Mouse (Mus musculus) sigmoid colon, adult 10 weeks (tissue): ENCODE data around the gene Chst5. TPM values are rescaled to one million over a fixed set of nuclear protein-coding genes. Genes with fewer than 3 reads are reported as not detected.

Experiments
- polyA plus RNA-seq: library from polyadenylated mRNA; stranded (reverse); fragments of 350-450 nt; fragmentation: Illumina TruSeq; extraction: RNeasy Lipid Tissue Mini Kit (QIAGEN cat#74804); gene quantifications from one replicate; pipeline ENCODE4 v1.2.3, GENCODE M21; 2014; ENCODE audit warnings: low read depth, low replicate concordance

Gene Chst5
- polyA plus RNA-seq, result 0.25 TPM

DNA sequence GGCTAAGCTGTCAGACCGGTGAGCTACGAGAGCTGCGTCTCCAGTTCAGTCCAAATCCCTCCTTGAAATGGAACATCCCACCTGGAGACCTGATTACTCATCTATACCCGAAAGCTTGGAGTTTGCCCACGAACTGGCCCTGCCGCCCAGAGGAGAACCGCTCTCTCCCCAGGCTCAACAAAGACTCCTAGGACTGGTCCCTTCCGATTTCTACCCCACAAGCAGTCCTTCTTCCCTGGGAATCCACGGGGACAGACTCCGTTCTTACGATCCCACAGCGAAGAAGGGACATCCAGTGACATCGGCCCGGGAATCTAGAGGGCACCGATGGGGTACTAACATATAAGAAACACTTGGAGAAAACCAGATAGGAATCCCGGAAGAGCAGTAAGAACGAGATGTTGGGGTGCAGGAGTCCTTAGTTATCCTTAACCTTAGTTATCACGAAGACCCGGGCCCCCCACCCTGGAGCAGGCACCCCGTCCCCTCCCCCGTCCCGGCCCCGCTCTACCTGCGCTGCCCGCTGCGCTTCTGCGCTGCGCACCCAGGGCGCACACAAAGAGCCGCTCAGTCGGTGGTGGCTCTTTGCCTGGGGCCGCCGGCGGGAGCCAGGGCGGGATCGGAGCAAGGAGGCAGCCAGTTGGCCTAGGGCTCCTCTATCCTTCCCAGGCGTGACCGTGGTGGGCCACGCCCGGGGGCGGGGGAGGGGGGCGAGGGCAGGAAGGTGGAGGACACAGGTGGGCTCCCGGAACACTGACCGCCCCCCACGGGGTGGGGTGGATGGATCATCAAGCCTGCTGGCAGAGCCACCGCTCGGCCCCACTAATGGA lies at the start of gene Chst5:
TSS of gene Chst5 (minus strand) at position 827 of the 830 bp plus-strand sequence.

DNA sequence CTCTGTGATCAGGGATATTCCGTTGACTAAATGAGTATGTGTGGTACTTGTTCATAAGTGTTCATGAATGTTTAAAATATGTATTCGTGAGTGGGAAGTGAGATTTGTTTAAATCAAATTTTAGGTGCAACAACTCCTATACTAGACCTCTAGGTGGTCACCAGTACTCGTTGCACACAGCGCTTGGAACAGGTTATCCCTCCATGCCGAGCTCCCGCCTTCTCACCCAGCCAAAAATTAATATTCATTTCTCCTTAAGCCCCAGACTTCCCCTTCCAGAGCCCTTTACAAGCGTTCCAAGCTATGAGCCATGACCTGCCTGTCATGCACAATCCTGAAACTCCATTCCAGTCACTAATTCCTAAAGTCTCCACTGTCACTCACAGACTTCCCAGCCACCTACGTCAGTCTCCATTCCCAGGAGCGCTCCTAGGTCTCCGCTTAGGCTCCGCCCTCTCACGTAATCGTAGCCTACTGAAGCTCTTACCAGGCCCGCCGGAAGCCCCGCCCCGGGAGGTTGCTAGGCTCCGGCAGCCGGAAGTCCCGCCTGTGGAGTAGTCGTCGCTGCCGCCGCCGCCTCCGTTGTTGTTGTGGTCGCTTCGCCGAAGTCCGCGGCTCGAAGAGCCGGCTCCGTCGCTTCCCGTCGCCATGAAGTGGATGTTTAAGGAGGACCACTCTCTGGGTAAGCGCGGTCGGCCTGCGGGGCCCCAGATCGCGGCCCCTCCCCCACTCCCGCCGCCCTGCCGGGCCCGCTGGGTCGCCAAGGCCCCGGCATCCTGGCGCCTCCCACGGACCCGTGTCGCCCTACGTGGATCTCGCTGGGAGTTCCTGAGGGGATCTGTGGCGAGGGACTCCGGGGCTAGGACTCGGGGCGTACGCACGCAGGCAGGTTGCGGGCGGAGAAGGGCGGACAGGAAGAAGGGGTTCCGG lies 30.2 kb upstream of the Chst5 start, which contains the start of gene Gabarapl2:
TSS of gene Gabarapl2 (plus strand) at position 533 of the 930 bp plus-strand sequence.

DNA sequence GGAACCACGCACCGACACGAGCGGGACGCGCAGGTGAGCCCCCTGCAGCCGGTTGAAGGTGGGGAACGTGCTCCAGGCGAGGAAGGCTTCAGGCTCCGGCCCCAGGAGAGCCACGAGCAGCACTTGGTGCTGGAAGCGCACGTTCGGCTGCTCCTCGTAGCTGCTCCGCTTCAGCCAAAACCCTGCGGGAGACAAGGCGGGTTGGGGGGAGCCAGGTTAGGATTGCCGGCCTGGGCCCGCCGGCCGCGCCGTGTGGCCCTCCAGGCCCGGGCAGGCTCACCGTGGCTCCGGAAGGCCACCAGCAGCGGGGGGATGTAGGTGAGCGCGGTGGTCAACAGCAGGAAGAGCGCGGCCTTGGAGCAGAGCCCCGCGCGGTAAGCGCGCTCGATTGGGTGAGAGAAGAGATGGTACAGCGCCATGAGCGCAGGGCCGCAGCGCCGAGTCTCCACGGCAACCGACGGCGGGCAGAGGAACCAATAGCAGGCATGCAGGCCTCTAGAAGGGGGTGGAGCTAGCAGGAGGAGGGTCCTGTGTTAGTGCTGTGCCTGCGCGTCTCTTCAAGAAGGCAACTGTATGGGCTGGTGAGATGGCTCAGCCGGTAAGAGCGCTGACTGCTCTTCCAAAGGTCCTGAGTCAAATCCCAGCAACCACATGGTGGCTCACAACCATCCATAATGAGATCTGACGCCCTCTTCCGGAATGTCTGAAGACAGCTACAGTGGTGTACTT lies 23.3 kb upstream of the Chst5 start, which contains the start of gene Tmem231:
TSS of gene Tmem231 (minus strand) at position 534 of the 729 bp plus-strand sequence.

DNA sequence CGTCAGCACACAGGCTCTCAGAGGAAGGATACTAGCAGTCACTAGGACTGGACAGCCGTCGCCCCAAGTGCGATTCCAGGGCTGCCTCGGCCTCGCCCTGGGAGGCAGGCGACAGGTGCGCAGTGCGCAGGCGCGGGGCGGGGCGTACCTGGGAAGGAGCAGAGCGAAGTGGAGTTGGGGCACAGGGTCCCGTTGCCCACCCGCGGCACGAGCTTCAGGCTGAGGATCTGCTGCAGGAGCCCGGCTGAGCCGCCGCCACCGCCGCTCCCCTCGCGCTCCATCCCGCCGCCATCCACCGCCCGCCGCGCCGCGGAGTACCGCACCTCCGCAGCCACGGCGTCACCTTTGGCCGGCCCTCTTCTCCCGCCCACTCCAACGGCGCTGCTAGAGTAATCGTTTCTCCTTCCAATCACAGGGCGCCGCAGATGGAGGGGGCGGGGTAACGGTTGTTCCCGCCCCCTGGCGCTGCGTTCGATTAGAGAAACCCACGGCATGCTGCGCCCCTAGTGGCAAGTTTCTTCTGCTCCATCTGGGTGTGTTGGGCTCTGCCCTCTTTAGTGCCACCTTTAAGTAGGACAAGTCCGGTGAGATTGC lies 33.8 kb downstream of the Chst5 start, which contains the start of gene Tmem170:
TSS of gene Tmem170 (minus strand) at position 396 of the 594 bp plus-strand sequence.

DNA sequence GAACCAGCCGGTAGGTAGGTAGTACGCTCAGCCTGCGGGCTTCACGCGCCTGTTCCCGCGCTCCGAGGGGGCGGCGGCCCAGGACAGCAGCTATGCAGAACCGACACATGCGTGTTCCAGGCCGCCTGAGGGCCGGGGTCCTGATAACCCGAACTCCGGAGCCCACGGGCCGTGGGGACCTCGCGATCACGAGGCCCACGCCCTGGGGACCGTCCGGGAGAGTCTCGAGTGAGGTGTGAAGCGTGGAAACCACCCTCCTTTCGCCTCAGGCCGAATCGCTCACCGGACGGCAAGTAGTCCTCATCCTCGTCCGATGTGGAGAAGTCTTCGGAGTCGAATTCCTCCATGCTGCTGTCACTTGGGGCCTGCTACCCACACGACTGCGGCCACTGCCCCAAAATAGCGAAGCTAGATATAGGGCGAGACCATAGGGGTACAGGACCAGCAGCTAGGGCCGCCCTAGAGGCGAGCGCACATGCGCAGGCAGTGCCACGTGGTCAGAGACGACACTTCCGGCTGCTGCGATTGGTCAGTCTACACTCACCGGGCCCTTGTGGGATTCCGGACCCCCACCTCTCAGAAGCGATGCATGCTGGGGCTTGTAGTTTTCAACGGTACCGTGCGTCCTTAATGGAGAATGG lies 56.3 kb downstream of the Chst5 start, which contains the start of gene Cfdp1:
TSS of gene Cfdp1 (minus strand) at position 431 of the 641 bp plus-strand sequence.

Other genes starting within 250 kb of the Chst5 start
- 0.91 TPM for gene Ctrb1, start 219.4 kb downstream of the Chst5 start, polyA plus RNA-seq
- gene Bcar1, start 166.6 kb downstream of the Chst5 start, polyA plus RNA-seq, result 0.85 TPM
- 81.6 TPM for gene Cfdp1, start 56.2 kb downstream of the Chst5 start, polyA plus RNA-seq
- gene Tmem170, start 33.7 kb downstream of the Chst5 start, polyA plus RNA-seq, result 33.1 TPM
- gene Tmem231, start 23.4 kb upstream of the Chst5 start, polyA plus RNA-seq, result 1.4 TPM
- 165 TPM for gene Gabarapl2, start 30.3 kb upstream of the Chst5 start, polyA plus RNA-seq
- 2.6 TPM for gene Adat1, start 81.9 kb upstream of the Chst5 start, polyA plus RNA-seq
- 36.3 TPM for gene Kars, start 100.9 kb upstream of the Chst5 start, polyA plus RNA-seq
- 20.5 TPM for gene Terf2ip, start 101.0 kb upstream of the Chst5 start, polyA plus RNA-seq
- gene Gm6793, start 104.6 kb upstream of the Chst5 start, polyA plus RNA-seq, result 0.95 TPM